Mouse (Mus musculus) liver (tissue): ENCODE measurements around the gene Vgll4.
A peak's percentile ranks its signal among the peaks of the same experiment; 100 is the strongest.
"Not testable (repeated sequence)": the region's sequence is repeated elsewhere in the genome, so short reads cannot be mapped to it uniquely, and the experiment has no call there.

ENCODE experiments used
- DNase-seq: peaks from one replicate; pipeline ENCODE4 v3.0.0-alpha.2; 2020; ENCODE audit warnings: mixed read lengths

Gene Vgll4

DNA sequence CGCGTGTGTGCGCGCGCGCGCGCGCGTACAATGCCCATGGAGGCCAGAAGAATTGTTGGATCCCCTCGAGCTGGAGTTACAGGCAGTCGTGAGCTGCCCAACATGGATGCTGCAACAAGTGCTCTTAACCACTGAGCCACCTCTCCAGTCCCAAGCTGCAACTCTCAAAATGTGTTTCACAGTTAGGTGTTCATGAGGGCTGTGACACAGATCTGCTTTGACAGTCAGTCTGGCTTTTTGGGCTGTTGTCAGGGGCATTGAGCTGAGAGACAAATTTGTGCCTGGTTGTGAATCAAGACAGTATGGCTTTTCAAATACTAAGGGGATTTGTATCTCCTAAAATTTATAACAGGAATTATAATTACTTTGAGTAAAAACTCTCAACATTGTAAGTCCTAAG, 78.5 kb downstream of the Vgll4 start:
- no peak for DNase-seq

DNA sequence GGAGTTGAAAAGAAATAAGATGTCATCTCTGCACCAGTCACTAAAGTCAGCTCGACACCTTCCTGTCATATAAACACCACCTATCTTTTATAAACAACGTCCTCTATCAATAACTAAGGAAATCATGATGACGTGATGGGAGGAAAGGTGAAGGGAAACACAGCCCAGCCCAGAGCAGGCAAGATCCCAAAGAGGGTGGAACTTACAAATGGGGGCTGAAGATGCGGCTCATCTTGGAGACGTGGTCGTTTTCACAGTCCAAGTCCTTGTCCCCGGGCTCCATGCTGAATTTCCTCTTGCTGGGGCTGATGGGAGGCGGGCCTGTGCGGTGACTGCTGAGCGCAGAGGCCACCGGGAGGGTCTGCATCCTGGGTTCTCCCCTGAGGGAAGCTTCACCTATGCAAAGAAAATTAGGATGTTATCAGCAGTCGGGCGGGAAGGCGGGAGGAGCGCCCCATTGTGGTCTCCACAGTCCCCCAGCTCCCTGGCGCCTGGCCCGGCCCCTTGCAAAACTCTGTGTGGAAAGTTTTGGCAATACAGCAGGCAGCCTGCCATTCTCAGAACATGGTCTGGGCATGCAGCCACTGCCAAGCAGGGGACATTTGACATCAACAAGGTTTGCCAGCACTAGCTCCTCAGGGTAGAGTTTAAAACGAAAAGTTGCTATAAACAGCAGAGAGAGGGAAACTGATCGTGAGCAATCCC, 79.2 kb downstream of the Vgll4 start:
- DNase-seq, result peak; percentile 22

DNA sequence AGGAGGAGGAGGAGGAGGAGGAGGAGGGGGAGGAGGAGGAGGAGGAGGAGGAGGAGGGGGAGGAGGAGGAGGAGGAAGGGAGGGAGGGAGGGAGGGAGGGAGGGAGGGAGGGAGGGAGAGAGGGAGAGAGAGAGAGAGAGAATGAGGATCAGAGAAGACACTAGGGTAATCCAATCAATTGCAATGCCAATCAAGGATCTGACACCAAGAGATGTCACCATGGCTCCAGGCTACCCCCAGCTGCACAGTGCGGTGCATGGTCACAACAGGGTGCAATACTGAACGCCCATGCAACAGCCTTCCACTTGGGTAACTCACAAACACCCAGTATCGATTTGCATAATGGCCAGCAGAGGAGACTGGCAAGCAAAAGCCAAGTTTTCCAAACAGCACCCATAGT, 79.8 kb downstream of the Vgll4 start:
- not testable (repeated sequence) for DNase-seq

DNA sequence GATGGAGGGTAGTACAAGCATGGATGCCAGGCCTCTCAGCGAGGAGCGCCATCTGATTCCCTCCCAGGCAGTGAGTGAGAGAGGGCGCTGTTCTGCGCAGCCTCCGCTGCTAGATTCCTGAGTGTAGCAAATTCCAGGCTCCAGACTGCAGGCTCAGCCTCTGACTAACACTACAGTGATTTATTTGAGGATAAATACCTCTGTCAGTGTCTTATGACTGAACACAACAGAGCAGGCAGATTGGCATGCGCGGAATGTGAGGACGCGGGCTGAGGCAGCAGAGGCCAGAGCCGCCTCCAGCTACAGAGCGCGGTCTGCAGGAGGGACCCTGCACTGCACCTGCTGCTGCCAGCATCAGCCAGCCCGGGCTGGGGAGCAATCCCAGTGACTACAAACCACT, 80.9 kb downstream of the Vgll4 start:
- peak; percentile 58 for DNase-seq

DNA sequence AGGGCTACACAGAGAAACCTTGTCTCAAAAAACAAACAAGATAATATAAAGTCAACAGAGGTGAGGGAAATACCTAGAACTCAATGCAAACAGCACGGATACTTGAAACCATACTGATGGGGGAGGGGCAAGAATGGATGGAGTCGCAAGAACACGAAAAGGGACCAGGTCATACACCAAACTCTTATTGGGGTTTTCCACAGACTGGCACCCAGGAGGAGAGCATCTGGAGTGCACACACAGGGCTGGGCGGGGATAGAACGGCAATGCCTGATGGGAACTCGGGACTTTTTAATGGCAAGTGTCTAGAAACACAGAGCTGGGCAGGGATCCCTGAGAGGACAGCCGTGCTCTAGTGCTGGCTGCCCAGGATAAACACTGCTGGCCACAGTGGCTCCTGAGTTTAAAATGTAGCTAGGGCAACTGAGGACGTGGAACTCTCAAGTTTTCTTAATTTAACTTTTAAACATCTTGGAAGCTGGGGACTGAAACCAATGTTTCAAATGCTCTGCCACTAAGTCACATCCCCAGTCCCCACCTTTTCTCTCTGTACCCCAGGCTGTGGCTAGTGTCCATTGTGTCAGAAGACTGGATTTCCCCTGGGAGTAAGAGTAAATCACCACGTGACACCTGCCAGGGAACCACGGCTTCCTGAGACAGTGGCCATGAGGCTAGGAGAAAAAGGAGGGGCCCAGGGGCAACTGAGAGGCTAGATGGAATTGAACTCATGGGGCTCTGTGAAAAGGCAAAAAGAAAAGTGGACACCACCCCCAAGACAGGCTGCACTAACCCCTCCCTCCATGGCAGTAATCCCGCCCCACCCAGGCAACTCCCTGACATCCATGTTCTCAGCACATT, 83.1 kb downstream of the Vgll4 start:
- no peak for DNase-seq

DNA sequence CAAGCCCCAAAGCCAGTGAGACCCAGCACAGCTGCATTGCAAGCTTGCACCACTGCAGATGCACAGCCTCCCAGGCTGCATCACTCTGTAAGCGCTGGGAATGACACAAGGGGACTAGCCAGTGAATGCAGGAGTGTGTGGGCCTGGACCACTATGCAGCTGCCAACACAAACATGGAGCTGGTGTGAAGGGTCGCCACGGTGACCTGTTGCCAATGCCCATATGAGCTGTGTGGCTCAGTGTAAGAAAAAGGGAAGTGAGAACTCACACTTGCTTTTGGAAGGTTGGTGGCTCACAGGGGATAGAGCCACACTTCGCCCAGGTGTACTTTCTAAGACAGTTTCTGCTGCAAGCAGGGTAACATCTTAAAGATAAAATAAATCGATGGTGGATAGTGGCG, 83.8 kb downstream of the Vgll4 start:
- no peak for DNase-seq

DNA sequence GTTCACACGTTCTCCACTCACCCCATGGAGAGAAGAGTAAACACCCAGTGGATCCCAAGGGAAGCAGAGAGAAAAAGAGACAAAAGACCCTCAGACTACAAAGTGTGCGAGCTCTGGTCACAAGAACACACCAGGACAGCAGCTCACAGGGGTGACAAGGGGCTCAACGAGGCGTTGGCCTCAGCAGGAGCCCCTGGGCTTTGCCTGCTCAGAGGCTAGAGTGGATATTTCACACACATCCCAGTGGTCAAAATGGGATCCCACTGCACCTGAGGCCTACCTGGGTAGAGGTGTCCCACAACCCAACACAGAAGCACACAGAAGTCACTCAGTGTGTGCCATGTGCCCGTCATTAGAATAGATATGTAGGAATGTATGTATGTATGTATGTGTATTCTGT, 84.7 kb downstream of the Vgll4 start:
- DNase-seq, result no peak

DNA sequence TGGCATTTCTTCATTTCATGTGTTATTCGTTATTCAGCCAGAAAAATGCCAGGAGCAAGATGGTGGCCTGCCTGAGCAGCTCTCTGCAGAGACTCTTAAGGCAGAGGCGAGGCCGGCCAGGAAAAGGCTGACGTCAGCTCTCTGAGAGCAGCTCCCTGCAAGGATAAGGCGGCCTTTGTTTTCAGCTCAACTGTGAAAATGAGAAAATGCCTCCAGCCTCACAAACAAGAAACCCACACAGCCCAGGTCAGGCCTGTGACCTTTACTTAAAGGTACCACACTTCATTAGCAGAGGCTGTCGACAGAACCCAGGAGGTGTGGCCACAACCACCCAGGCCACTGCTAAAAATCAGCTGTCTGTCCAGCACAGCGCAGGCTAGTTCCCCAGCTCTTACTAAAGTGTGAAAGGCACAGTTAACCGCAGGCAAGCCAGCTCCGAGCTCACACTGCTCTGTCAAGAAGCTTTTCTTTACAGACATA, 86.5 kb downstream of the Vgll4 start:
- DNase-seq, result peak; percentile 70

DNA sequence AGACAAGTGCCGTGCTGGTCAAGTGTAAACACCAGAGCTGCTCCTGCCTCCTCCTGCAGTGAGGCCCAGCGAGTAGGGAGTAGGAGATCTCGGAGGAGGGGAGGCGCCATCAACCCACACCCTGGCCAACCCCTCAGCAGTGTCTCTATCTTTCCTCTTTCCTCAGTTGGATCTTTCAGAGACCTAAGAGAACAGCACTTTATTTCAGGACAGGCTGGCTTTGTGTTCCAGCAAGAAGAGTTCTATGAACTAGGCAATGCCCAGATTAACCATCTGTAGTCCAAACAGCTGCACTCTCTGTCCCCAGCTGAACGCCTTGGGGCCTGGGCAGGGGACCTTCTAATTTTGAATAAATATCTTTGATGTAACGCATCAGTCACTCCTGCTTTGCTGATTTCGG, 87.1 kb downstream of the Vgll4 start:
- DNase-seq, result peak; percentile 40

DNA sequence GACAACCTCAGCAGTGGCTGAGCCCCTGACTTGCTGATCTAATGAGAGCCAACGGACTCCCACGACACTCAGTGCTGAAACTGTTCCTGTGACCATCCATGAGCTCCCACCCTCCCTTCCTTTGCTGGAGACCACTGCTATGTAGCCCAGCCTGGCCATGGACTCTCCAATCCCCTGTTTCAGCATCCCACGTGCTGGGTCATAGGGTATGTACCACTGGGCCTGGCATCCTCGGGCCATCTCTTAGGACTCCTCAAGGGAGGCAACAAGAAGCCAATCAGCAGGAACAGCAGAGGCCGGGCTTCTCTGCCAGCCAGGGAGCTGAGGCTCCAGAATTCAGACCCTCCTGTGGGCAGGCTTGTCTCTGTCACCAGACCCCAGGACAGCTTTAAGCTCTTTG, 87.6 kb downstream of the Vgll4 start:
- DNase-seq, result no peak

DNA sequence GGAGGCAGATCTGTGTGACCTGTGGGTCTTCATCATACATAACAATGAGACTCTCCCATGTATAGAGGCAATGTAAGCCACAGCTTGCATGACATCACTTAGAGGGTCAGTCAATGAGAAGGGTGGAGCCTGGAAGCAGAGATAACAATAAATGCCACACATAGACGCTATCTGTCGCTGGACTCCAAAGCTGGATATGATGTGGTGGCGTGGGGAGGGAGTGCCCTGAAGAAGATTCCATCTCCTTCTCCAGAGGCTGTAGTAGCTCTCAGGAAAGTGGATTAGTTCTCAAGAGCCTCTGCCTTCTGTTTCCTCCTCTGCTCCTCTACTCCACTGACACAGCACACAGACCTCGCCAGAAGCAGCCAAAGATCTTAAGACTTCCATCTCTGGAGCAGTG, 89.0 kb downstream of the Vgll4 start:
- no peak for DNase-seq

DNA sequence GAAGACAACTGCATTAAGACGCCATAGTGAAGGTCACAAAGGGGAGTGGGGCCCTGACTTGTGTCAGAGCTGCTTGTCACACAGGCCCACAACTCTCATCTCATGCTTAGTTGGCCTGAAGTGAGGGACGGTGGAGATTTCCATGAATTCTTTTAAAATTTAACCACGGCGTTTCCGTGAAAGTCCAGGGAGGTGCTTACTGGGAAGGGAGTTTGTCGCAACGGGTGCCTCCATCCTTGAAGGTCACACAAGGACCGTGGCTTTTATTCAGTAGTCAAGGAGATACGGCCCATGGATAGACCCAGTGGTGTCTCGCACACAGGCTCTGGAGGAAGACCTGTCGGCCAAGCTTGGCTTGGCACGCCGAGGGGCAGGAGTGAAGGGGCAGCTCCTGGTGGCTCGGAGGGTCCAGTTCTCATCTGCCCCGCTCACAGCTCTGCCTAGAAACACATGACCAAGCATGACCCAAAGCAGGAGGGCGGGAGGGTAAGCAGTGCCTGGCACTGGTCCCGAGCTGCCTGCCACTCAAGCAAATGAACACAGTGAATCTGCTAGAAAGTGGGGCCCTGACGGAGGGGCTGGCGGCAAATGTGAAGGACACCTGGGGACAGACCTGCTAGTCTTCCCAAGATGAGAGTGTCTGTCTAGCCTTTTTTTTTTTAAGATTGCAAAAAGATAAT, 90.8 kb downstream of the Vgll4 start:
- DNase-seq, result no peak

DNA sequence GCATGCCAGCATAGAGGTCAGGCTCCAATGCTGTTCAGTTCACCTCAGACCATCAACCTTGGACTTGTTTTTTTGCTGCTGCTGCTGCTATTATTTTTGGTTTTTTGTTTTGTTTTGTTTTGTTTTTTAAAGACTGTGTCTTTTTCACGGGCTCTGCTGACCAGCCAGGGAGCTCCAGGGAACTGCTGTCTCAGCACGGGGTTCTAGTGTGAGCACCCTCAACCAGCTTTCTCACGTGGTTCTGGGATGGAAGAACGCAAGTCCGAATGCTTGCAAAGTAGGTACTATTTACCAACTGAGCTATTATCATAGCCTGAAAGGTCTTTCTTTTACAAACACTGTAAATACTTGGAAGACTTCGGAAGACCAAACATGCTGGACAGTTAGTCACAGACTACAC, 93.2 kb downstream of the Vgll4 start:
- no peak for DNase-seq

DNA sequence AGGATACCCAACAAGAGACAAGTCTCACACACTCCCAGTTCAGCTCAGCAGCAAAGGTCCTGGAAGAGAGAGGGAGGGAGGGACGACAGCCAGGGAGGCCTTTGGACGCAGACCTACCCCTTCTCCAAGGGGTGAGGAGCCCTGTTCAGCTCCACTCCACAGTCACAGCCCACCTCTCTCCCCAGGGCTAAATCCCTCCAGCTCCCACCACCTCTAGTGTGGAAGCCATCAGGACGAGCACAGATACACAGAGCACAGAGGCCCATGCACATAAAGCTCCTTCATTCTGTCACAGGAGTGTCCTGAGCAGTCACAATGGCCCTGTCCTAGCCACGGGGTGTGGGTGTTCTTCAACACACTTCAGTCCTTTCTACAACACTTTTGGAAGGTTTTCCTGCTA, 93.8 kb downstream of the Vgll4 start:
- DNase-seq, result no peak

DNA sequence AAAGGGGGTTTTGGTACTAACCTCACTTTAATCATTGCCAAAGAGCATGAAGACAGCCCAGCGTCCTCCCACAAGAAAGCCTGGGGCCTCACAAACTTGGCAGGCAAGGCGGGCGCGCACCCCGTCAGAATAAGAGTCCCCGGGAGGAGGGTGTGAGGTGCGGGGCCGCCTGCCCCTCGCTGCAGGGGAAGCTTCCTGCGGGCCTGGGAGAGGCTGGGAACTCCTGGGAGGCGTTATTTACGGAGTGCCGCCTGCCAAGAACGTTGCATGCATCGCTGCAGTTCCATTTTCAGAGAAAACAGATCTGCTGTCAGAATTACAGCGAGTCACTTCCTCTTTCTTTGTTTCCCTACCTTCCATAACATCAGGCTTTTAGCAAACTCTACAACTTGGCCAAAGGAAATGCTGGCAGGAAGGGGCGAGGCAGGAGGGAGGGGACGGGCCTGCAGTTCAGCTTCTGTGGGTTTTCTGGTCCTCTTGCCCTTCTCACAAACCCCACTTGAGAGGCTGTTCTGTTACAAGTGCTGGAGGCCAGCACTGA, 94.7 kb downstream of the Vgll4 start:
- DNase-seq, result peak; percentile 88

DNA sequence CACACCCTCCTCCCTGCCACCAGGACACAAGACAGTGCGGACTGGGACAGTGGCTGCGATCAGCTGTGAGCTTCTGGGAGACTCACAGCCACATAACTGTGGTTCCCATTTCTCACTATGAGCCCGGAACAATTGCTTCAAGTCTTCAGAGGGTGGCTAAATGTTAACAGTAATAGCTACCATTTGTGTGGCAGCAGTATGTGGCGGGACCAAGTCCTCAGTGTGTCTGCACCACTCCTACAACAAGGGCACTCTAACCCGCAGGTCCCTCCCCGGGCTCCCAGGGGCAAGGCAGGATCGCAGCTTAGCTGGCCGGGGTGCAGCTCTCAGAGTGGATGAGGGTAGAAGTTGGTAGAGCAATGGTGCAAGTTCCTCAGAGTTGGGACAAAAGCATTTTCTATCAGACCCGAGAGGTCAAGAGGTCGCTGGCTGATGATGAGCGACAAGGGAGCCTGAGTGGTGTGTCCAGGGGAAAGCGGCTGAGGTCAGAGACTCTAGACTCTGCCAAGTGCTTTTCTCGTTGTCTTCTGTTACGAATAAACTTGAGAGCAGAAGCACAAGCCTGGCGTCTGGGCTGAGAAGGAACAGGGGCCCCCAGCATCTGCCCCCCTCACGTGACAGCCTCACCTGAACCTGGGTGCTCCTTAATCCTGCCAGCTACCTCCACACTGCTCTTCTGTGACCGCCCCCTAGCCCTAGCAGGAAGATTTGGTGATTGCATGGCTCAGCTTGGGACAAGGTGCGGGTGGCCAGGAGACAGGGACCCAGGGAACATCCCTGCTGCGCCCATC, 95.5 kb downstream of the Vgll4 start:
- peak; percentile 31 for DNase-seq

DNA sequence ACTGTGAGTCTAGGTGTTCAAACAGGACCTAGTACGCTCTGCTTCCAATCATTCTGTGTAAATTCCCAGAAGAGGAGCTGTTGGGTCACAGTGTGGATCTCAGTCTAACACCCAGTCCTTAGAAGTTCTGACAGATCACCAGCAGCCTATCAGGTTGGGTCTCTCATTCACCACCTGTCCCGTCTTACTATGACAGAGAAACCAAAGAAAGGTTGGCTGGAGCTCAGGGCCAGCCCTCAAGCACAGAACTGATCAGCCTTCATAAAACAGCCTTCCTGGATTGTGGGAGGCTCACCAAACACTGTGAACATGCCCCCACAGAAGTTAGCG, 96.0 kb downstream of the Vgll4 start:
- no peak for DNase-seq

DNA sequence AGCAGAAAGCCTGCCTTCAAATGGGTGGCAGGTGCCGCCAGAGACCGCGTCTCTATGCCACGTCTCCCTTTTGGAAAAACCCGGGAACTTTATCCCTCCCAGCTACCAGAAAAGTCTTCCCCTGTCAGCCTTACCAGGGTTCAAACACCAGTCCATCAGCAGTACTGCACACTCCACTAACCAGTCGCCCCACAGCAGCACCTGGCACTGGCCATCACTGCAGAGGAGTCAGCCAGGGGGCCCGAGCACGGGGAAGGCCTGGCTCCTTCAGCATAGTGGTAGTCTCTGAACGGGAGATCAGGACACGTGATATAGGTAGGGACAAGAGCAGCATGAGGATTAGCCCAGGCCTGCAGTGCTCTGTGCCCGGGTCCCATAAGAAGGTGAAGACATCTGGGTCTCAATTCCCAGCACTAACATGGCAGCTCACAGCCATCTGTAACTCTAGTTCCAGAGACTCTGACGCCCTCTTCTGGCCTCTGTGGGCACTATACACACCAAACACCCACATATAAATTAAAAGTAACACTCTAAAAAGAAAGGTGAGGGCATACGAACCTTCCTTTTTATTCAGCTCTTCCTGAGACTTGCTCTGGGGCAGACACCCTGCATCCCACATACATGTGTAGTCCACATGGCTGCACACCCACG, 98.7 kb downstream of the Vgll4 start:
- no peak for DNase-seq

DNA sequence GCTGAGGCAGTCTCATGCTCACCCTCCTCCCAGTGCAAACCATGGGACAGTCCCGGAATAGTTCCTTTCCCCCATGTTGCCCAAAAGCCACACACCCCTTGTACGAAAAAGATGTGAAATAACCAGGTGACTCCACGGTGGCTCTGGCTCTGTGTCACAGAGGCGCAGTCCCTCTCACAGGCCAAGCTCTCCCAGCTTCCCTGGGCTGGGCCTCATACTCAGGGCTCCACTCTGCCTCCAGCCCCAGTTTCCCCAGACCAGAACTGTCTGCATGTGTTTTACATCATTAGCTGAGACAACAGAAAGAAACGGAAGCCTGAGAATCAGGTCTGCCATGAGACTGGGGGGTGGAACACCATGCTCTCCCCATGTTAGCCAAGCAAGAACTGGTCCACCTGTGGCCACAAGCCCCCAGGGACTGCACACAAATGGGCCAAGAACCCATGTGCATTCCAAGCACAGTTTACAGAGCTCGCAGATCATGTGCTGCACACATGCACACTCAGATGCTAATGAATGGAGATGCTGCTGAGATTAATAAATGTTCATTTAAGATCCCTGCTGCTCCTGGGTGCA, 100.2 kb downstream of the Vgll4 start:
- DNase-seq, result no peak

DNA sequence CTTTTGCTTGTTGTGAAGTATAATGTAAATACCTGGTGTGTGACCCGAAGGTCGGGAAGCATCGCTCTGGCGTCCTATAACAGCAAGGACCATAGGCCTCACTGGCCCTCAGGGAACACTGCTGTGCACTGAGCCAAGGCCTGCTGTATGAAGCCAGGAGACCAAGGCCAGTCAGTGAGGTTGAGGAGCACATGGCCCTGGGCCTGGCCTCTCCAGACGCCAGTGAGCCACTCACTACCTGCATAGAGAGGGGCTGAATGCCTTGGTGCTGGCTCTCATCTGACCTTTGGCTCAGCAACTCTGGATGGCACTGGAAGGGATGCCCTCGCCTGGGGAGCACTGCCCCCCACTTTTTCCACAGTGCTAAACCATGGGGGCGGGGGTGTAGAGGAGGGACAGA, 101.1 kb downstream of the Vgll4 start:
- DNase-seq, result no peak

DNA sequence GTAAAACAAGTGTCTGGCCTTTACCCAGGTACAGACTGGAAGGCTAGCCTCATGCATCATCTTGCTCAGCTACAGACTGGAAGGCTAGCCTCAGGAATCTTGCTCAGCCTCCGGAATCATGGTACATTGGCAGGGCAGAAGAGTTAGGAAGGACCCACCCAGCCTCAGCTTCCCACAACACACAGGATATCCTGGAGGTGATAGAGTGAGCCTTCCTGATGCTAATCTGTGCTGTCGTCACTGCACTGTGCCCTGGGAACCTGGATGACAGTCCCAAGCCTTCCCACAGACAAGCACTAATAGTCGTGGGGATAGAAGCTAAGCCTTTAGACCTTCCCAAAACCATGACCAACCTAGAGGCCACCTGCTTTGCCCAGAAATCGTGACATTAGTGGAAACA, 103.2 kb downstream of the Vgll4 start:
- DNase-seq, result no peak

DNA sequence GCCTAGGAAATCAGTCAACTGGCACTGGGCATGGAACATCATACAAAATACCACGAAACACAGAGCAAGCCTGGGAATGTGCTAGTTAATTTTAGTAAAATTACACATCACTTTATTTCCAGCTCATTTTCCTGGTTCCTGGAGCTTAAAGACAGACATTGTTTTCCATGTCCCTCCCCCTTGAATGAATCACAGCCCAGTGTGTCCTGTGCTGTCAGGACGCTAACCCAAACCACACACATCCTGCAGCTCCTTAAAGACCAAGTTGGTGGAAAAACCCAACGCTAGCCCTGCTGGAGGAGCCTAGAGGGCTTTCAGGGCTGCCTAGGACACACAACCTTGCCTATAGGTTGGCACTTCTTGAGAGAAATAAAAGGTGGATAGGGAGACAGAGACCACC, 103.7 kb downstream of the Vgll4 start:
- no peak for DNase-seq
